ENCODE assay signal across 9 mouse cellular contexts in the genomic region with DNA sequence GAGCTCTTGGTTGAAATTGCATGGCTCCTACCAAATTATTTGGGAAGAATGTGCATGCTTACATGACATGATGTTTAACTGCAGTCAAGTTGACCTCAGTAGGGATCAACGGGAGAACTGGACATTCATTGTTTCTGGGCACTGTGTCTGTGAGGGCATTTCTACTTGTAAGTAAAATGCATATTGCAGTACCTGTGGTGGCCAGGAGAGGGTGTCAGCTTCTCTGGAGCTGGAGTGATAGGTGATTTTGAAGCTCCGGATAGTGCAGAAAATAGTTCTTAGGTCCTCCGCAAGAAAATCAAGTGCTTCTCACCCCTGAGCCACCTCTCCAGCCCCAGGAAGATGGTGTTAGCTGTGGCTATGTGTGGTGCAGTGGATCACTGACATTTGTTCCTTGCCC.
DNase-seq lines count a peak whose midpoint lies in the region; ATAC-seq and TF ChIP-seq lines count a peak whose summit lies in the region.
"Had no signal": no experiment of that assay in that cellular context is flagged by ENCODE, and none has a peak within 500 bp of the region (broad histone marks: within the 10 kb centered on the region; RNA-seq: fewer than 3 reads in every experiment).

No protein-coding gene starts in this region.

- no peaks in the 10 kb centered on the region for H3K27me3 ChIP-seq in forebrain, postnatal 0 days (ENCODE audit: insufficient read depth, low read length)
- H3K27me3 ChIP-seq in forebrain, embryonic 16.5 days (replicated peaks; ENCODE audit: control insufficient read depth, insufficient read depth, low read length), result no peaks in the 10 kb centered on the region
- H3K27me3 ChIP-seq in neural tube, embryonic 15.5 days (replicated peaks), result no peaks in the 10 kb centered on the region
- H3K27me3 ChIP-seq: embryonic facial prominence, embryonic 12.5 days had no signal

- no peaks in the 10 kb centered on the region for H3K36me3 ChIP-seq in forebrain, postnatal 0 days (ENCODE audit: insufficient read depth)
- no peaks in the 10 kb centered on the region for H3K36me3 ChIP-seq in forebrain, embryonic 16.5 days (ENCODE audit: control insufficient read depth, insufficient read depth)
- no peaks in the 10 kb centered on the region for H3K36me3 ChIP-seq in neural tube, embryonic 15.5 days
- H3K36me3 ChIP-seq: embryonic facial prominence, embryonic 12.5 days had no signal

- TF ChIP-seq CTCF in forebrain, postnatal 0 days (IDR thresholded peaks at IDR 0.05; ENCODE audit: low read depth), result peak; percentile 66

- H3K4me1 ChIP-seq in forebrain, postnatal 0 days (ENCODE audit: insufficient read depth), result no peaks in the 10 kb centered on the region
- H3K4me1 ChIP-seq in forebrain, embryonic 16.5 days (replicated peaks; ENCODE audit: control insufficient read depth, insufficient read depth, low read length), result no peaks in the 10 kb centered on the region
- no peaks in the 10 kb centered on the region for H3K4me1 ChIP-seq in neural tube, embryonic 15.5 days
- H3K4me1 ChIP-seq: embryonic facial prominence, embryonic 12.5 days had no signal

- H3K4me3 ChIP-seq in forebrain, postnatal 0 days (ENCODE audit: low read depth, low read length), result no peak overlapping the region
- H3K4me3 ChIP-seq in forebrain, embryonic 16.5 days (replicated peaks; ENCODE audit: low read length), result no peak overlapping the region
- no peak overlapping the region for H3K4me3 ChIP-seq in neural tube, embryonic 15.5 days (replicated peaks)
- H3K4me3 ChIP-seq: embryonic facial prominence, embryonic 12.5 days had no signal

- DNase-seq in forebrain, postnatal 0 days, result peak; percentile 44
- DNase-seq in neural tube, embryonic 10.5 days (ENCODE audit: extremely low spot score, low spot score), result peak; percentile 57
- peak; percentile 30 for DNase-seq in embryo, embryonic 11.5 days (ENCODE audit: low read depth, low spot score)
- peak; percentile 57 to 69 for DNase-seq in left cerebral cortex, postnatal 14 days (ENCODE audit: low spot score in 2 of 2)
- no peak for DNase-seq in spleen, adult 18-20 months
- DNase-seq in heart, postnatal 25 days (ENCODE audit: low spot score), result no peak

- no peak overlapping the region for H3K27ac ChIP-seq in forebrain, postnatal 0 days (ENCODE audit: low read depth, low read length)
- H3K27ac ChIP-seq in forebrain, embryonic 16.5 days (ENCODE audit: low read length), result no peak overlapping the region
- H3K27ac ChIP-seq in neural tube, embryonic 15.5 days (replicated peaks), result no peak overlapping the region
- H3K27ac ChIP-seq: embryonic facial prominence, embryonic 12.5 days had no signal

- 53% methylated on average over 3 of the region's 3 CpGs for WGBS in forebrain, postnatal 0 days
- WGBS in forebrain, embryonic 16.5 days, result 53% methylated on average over 3 of the region's 3 CpGs
- 60% methylated on average over 3 of the region's 3 CpGs for WGBS in neural tube, embryonic 15.5 days

- H3K4me2 ChIP-seq in forebrain, postnatal 0 days (ENCODE audit: low read depth), result no peak overlapping the region
- no peak overlapping the region for H3K4me2 ChIP-seq in forebrain, embryonic 16.5 days (ENCODE audit: low read length)
- no peak overlapping the region for H3K4me2 ChIP-seq in neural tube, embryonic 15.5 days
- H3K4me2 ChIP-seq: embryonic facial prominence, embryonic 12.5 days had no signal

- H3K9me3 ChIP-seq in forebrain, postnatal 0 days (ENCODE audit: low read length), result no peaks in the 10 kb centered on the region
- H3K9me3 ChIP-seq in forebrain, embryonic 16.5 days (ENCODE audit: control insufficient read depth, low read length), result no peaks in the 10 kb centered on the region
- H3K9me3 ChIP-seq in neural tube, embryonic 15.5 days (replicated peaks), result no peaks in the 10 kb centered on the region
- H3K9me3 ChIP-seq: embryonic facial prominence, embryonic 12.5 days had no signal

- no peak for ATAC-seq in forebrain, postnatal 0 days
- ATAC-seq in forebrain, embryonic 16.5 days, result no peak
- no peak for ATAC-seq in neural tube, embryonic 15.5 days (ENCODE audit: low FRiP score)

- intact Hi-C loops in left cerebral cortex, postnatal 14 days (cut with DNase I), result loop anchor here (5.0 kb wide), 1 partner anchor 306 kb away; no protein-coding TSS in a partner anchor
- intact Hi-C loops in heart, postnatal 25 days (cut with DNase I), result loop anchor here (2.0 kb wide), 1 partner anchor 308 kb away; no protein-coding TSS in a partner anchor

- H3K9ac ChIP-seq in forebrain, postnatal 0 days, result no peak overlapping the region
- no peak overlapping the region for H3K9ac ChIP-seq in forebrain, embryonic 16.5 days (replicated peaks; ENCODE audit: low read depth, low read length)
- H3K9ac ChIP-seq in neural tube, embryonic 15.5 days (replicated peaks), result no peak overlapping the region
- H3K9ac ChIP-seq: embryonic facial prominence, embryonic 12.5 days had no signal

Comparison
In these comparisons a context has a peak if more than half of its experiments do, and no peak if none do; other contexts are left out.
1. DNase-seq: peak in forebrain, postnatal 0 days (single experiment), neural tube, embryonic 10.5 days (single experiment), embryo, embryonic 11.5 days (single experiment) and left cerebral cortex, postnatal 14 days (2 of 2); none in spleen, adult 18-20 months (0 of 2) and heart, postnatal 25 days (single experiment).